Mouse (Mus musculus) heart, postnatal 14 days (tissue): Measurements from ENCODE around the gene Scgb2b26. TPM values are rescaled to one million over a fixed set of nuclear protein-coding genes. Genes with fewer than 3 reads are reported as not detected.

ENCODE experiments used
- DNase-seq, 2 experiments: peaks; one replicate each; pipeline ENCODE4 v3.0.0; 2021 to 2022
- intact Hi-C: fragments of 180-260 bp; cut with DNase I; formaldehyde crosslinking; loops from one replicate; pipeline ENCODE4 v1.15.1; 2025
- long read RNA-seq, 2 experiments: library from polyadenylated mRNA; stranded (forward); transcript quantifications; one replicate each; pipeline ENCODE4 v2.0.0; 2021
- total RNA-seq, 2 experiments: library from RNA; stranded (reverse); gene quantifications; 2 replicates each; pipeline ENCODE4 v1.2.3; 2021

The Scgb2b26 gene
- total RNA-seq: not detected
- long read RNA-seq, experiment 1: 0 reads
- long read RNA-seq, experiment 2: 0 reads

DNA sequence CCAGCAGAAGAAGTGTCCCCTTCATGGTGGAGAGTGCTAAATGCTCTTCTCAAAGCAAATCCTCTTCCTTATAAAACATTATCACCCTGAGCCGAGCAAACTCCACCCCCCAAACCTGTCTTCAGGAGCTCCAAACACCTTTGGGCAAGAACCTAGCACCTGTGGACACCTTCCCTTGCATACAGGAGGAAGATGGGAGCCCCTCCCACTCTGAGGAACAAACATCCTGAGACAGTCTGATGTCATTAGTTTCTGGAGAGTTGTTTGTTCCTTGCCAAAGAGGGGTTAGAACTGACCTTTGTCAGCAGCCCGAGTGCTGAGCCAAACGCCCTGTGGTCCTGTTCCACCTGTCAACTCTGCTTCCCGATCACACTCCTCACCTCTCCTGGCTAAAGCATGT lies at the start of gene Scgb2b26:
TSS of gene Scgb2b26 (minus strand) at position 101 of the 400 bp plus-strand sequence.
- DNase-seq: no peak

DNA sequence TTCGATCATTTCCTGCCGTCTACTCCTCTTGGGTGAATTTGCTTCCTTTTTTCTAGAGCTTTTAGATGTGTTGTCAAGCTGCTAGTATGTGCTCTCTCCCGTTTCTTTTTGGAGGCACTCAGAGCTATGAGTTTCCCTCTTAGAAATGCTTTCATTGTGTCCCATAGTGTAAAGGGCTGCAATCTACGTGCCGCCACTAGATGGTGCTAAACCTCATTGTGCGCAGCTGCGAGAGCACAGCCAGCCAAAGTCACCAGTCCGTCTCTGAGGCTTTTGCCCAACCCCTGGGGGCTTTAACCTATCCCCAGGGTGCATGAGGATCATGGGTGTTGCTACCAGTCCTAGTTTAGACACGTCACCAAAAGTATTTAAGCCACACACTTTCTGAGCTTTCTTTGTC lies 37.4 kb upstream of the Scgb2b26 start:
- intact Hi-C loops: loop anchor here (5.0 kb wide), 1 partner anchor 210 kb away; no protein-coding TSS in a partner anchor
- peak; percentile 10 to 47 for DNase-seq

More for the DNA sequence above, at the start of gene Scgb2b26:
- intact Hi-C loops: no loop called here

DNA sequence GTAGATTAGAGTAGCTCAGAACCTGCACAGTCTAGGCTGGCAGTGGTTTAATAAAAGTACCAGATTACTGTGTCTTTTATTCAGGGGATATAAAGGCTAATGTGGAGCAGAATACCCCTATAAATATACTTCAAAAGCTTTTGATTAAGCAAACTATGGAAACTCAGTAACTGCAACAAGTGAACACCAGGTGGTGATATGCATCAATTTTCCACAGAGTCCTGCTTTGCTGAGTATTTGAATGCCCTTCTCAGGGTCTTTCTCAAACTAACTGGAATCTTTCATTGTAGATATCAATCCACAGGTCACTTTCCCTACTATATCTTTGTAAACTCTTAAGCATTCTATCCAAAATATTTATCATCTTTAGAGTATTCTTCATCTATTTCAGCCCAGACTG lies 41.9 kb downstream of the Scgb2b26 start:
- intact Hi-C loops: no loop called here
- no peak for DNase-seq

DNA sequence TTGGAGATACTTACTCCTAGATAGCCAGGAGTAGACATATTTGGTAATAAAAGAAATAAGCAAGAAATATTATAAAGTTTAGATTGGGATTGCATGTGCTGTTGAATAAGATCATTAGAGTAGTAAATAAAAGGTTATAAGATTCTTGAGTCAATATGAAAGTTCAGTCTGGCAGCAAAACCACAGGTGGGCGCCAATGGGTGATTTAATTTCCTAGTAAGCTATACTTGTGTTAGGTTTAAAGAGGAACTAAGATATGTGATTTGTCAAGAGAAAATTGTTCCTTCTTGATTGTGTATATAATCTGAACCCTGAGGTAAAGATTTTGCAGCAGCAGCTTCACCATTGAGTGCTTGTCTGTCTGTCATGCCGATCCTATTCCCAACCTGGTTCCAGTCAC lies 44.0 kb downstream of the Scgb2b26 start:
- DNase-seq: no peak
- intact Hi-C loops: no loop called here

DNA sequence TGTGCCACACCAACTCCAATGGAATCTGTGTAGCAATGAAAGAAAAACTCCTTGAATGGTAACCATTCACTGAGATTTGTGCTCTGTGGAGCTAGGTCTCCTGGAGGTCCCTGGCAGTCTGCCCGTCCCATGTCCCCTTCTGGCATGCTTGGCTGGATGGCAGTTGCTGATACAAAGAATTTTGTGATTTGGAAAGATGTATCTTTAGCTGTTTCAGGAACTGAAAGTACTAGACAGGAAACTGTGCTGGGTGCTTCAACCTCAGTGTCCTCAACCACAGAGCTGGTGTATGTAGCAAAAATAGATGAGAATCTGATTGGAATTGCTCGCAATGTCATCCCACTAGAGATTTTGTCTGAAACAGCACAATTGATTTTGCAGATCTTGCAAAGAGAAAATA lies 44.8 kb downstream of the Scgb2b26 start:
- DNase-seq: peak; percentile 15
- intact Hi-C loops: no loop called here

Other genes starting within 250 kb of the Scgb2b26 start
- not detected for gene Scgb2b24, start 205.7 kb downstream of the Scgb2b26 start, total RNA-seq
- not detected for gene Scgb1b24, start 201.2 kb downstream of the Scgb2b26 start, total RNA-seq
- not detected for gene Scgb2b27, start 68.9 kb upstream of the Scgb2b26 start, total RNA-seq
- gene Scgb1b27, start 76.4 kb upstream of the Scgb2b26 start, total RNA-seq: not detected
- not detected for gene Scgb1b30, start 150.4 kb upstream of the Scgb2b26 start, total RNA-seq
- 10 to 100 TPM; 14.0 to 15.7 TPM for gene Wtip, start 188.2 kb upstream of the Scgb2b26 start, total RNA-seq
- gene Uba2, start 224.6 kb upstream of the Scgb2b26 start, total RNA-seq: 10 to 100 TPM; 34.6 to 38.9 TPM